Mouse (Mus musculus): Measurements from ENCODE around the gene Zfp90. TPM values are rescaled to one million over a fixed set of nuclear protein-coding genes. Genes with fewer than 3 reads are reported as not detected.

Zfp90 gene
- polyA plus RNA-seq (2014; fragmentation: Illumina TruSeq; extraction: RNeasy Lipid Tissue Mini Kit (QIAGEN cat#74804); ENCODE audit: low read depth, low replicate concordance): 5.1 TPM

GRCm38 (mm10) chr8:106415182-106415971 is at the start of gene Zfp90:
Gene Zfp90 (plus strand): TSS chr8:106415327.

Other genes with a start within 250 kb of the Zfp90 start
- gene Slc7a6, start 246.5 kb upstream of the Zfp90 start, polyA plus RNA-seq (2014; fragmentation: Illumina TruSeq; extraction: RNeasy Lipid Tissue Mini Kit (QIAGEN cat#74804); ENCODE audit: low read depth, low replicate concordance): 14.3 TPM
- gene Slc7a6os, start 204.4 kb upstream of the Zfp90 start, polyA plus RNA-seq (2014; fragmentation: Illumina TruSeq; extraction: RNeasy Lipid Tissue Mini Kit (QIAGEN cat#74804); ENCODE audit: low read depth, low replicate concordance): 27.5 TPM
- 8.4 TPM for gene Prmt7, start 204.4 kb upstream of the Zfp90 start, polyA plus RNA-seq (2014; fragmentation: Illumina TruSeq; extraction: RNeasy Lipid Tissue Mini Kit (QIAGEN cat#74804); ENCODE audit: low read depth, low replicate concordance)
- 1.5 TPM for gene Smpd3, start 77.3 kb upstream of the Zfp90 start, polyA plus RNA-seq (2014; fragmentation: Illumina TruSeq; extraction: RNeasy Lipid Tissue Mini Kit (QIAGEN cat#74804); ENCODE audit: low read depth, low replicate concordance)
- gene 6030452D12Rik, start 85.2 kb downstream of the Zfp90 start, polyA plus RNA-seq (2014; fragmentation: Illumina TruSeq; extraction: RNeasy Lipid Tissue Mini Kit (QIAGEN cat#74804); ENCODE audit: low read depth, low replicate concordance): not detected
- gene Cdh3, start 95.6 kb downstream of the Zfp90 start, polyA plus RNA-seq (2014; fragmentation: Illumina TruSeq; extraction: RNeasy Lipid Tissue Mini Kit (QIAGEN cat#74804); ENCODE audit: low read depth, low replicate concordance): not detected
- not detected for gene Gm10073, start 158.1 kb downstream of the Zfp90 start, polyA plus RNA-seq (2014; fragmentation: Illumina TruSeq; extraction: RNeasy Lipid Tissue Mini Kit (QIAGEN cat#74804); ENCODE audit: low read depth, low replicate concordance)
- 0.12 TPM for gene Cdh1, start 188.0 kb downstream of the Zfp90 start, polyA plus RNA-seq (2014; fragmentation: Illumina TruSeq; extraction: RNeasy Lipid Tissue Mini Kit (QIAGEN cat#74804); ENCODE audit: low read depth, low replicate concordance)

All from adrenal gland, adult 10 weeks (tissue).